Mouse (Mus musculus) myocyte (in vitro differentiated cells): ENCODE results near the gene Nmrk1.
A peak's percentile ranks its signal among the peaks of the same experiment; 100 is the strongest.

Experiments
- CEBPB ChIP-seq: IDR thresholded peaks from 2 replicates; pipeline ENCODE4 v1.6.1; 2011; ENCODE audit warnings: mild to moderate bottlenecking, moderate library complexity; ENCODE audit not compliant: poor library complexity, insufficient read depth, severe bottlenecking
- E2F4 ChIP-seq: IDR thresholded peaks from one replicate; pipeline ENCODE4 v1.6.1; 2011; ENCODE audit warnings: mild to moderate bottlenecking, control low read depth, moderate library complexity; ENCODE audit not compliant: insufficient read depth
- MAX ChIP-seq: IDR thresholded peaks from one replicate; pipeline ENCODE4 v1.6.1; 2011; ENCODE audit warnings: low read depth, mild to moderate bottlenecking, control low read depth
- MYOD1 ChIP-seq, 3 experiments: IDR thresholded peaks; one replicate each; pipeline ENCODE4 v1.6.1; 2011; ENCODE audit warnings: control low read depth in 2 of 3, low read depth in 2 of 3, mild to moderate bottlenecking in 2 of 3, moderate library complexity in 1 of 3; ENCODE audit not compliant: insufficient read length in 2 of 3, control insufficient read depth in 1 of 3
- POLR2A ChIP-seq: IDR thresholded peaks from one replicate; pipeline ENCODE4 v1.6.1; 2011; ENCODE audit warnings: low read depth, mild to moderate bottlenecking, control low read depth, moderate library complexity; ENCODE audit not compliant: insufficient read length
- POLR2AphosphoS2 ChIP-seq: IDR thresholded peaks from one replicate; pipeline ENCODE4 v1.6.1; 2011; ENCODE audit warnings: low read depth, control low read depth; ENCODE audit not compliant: insufficient read length
- TCF12 ChIP-seq: IDR thresholded peaks from one replicate; pipeline ENCODE4 v1.6.1; 2011; ENCODE audit warnings: mild to moderate bottlenecking, control low read depth; ENCODE audit not compliant: poor library complexity, insufficient read depth, severe bottlenecking
- USF1 ChIP-seq: IDR thresholded peaks from one replicate; pipeline ENCODE4 v1.6.1; 2011; ENCODE audit warnings: low read depth, mild to moderate bottlenecking, control low read depth, moderate library complexity

DNA sequence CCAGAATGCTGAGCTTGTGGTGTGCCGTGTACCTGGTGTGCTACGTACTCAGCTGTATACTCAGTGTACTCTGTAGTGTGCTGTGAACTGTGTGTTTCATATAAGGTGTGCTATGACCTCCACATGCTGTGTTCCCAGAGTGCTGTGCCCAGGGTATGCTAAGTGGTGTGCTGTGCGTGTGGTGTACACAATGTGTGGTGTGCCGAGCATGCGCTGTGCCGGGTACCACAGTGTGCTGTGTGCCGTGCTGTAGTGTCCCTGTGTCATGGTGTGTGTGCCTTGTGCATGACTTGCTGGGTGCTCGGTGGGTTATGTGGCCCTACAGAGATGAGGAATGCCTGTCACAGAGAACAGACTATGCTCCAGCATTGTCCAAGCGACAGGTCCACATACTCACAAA, 31.1 kb upstream of the Nmrk1 start:
- TF ChIP-seq POLR2AphosphoS2 (no peak), CEBPB (no peak), POLR2A (peak; percentile 32), E2F4 (no peak), TCF12 (no peak), MYOD1 (IDR thresholded peaks at IDR 0.05; ENCODE audit: control insufficient read depth in 1 of 3, insufficient read length in 2 of 3, low read depth in 2 of 3) (no peak), USF1 (no peak), MAX (no peak)
